Mouse (Mus musculus) cerebellum, postnatal 36 days (tissue): ENCODE data around the gene Cd200r2.
"Not testable (repeated sequence)": the region's sequence is repeated elsewhere in the genome, so short reads cannot be mapped to it uniquely, and the experiment has no call there.

Experiments used
- DNase-seq, 2 experiments: peaks; one replicate each; pipeline ENCODE4 v3.0.0; 2021 to 2022; ENCODE audit warnings: mixed read lengths in 2 of 2

Gene Cd200r2

DNA sequence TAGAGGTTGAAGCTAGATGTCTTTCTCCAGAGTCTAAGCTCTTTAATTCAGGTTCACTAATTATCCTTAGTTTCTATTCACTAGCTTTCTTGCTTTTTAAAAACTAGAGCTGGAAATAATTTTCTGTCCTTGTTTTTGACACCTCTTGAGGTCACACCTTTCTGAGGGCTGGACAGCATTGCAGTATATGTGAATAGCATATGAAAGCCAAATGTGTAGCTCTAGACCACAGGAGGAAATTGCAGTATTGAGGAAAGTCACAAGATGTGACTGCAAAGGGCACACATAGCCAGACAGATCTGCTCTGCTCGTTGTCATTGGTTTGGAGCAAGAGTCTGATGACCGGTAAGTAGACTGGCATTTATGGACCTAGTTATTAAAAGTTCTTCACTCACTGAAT lies at the start of gene Cd200r2:
Cd200r2 (plus strand) TSS at position 301 of the 400 bp plus-strand sequence.
- DNase-seq = no peak

DNA sequence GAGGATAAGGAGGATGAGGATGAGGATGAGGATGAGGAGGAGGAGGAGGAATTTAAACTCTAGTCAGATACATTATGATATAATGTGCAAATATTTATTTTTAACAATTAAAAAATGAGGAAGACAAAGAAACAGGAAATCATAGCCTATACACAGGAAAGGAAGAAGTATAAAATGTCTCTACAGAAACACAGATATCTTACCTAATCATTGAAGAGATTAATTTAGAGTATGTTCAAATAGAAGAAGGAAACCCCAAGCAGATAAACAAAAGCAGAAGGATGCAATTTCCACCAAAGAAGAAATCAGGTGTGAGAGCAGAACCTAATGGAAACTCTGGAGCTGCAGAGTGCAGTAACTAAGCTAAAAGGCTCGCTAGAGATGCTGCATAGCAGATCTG lies 48.9 kb upstream of the Cd200r2 start:
- DNase-seq = no peak

DNA sequence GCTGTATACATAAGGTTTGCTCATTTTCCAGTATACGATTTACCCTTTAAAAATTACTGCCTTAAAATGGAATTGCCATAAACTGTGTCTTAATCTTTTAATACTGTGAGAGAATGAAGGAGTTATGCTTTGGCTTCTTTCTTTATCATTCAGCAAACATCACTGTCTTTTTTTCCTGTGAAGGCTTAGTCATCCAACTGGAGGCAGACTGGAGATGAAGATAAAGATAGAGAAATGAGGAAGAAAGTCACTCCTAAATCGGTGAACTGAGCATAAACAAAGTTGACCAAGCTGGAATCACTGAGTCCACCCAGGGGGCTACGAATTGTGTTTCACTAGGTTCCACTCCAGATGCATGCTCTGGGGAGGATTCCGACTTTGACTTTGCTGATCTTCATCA lies 46.4 kb upstream of the Cd200r2 start:
- no peak for DNase-seq

GRCm38 (mm10) chr16:44832286-44832685 lies 34.6 kb upstream of the Cd200r2 start:
- DNase-seq = no peak

- DNase-seq = not testable (repeated sequence)
Observed at GRCm38 (mm10) chr16:44833189-44833588, 33.7 kb upstream of the Cd200r2 start.

- no peak for DNase-seq
Observed at GRCm38 (mm10) chr16:44875178-44875577, 8.3 kb downstream of the Cd200r2 start.

DNA sequence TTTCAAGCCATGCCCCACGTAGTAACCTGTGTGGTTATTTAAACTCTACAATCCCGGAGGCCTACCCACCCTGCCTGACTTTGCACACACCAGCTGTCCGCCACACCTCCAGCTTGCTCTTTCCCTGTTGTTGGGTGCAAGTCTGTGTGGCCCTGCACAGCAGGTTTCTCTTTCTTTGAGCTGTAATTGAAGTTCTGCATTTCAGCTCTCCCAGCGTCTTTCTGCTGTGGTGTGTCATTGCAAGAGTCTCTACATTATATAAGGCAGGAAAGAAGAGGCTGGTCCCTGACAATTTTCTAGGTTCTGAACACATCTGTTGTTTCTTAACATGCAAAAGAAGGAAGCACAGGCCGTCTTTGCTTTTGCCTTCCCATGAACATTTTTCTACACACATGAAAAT lies 9.7 kb downstream of the Cd200r2 start:
- no peak for DNase-seq

DNA sequence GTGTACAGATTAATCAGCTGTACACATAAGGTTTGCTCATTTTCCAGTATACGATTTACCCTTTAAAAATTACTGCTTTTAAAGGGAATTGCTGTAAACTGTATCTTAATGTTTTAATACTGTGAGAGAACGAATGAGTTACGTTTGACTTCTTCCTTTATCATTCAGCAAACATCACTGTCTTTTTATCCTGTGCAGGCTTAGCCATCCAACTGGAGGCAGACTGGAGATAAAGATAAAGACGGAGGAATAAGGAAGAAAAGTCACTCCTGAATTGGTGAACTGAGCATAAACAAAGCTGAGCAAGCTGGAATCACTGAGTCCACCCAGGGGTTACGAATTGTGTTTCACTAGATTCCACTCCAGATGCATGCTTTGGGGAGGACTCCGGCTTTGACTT lies 10.7 kb downstream of the Cd200r2 start:
- DNase-seq = no peak

GRCm38 (mm10) chr16:44890814-44891213 lies 23.9 kb downstream of the Cd200r2 start:
- DNase-seq = no peak

- DNase-seq = no peak
Observed at GRCm38 (mm10) chr16:44932016-44932415, 65.1 kb downstream of the Cd200r2 start.

DNA sequence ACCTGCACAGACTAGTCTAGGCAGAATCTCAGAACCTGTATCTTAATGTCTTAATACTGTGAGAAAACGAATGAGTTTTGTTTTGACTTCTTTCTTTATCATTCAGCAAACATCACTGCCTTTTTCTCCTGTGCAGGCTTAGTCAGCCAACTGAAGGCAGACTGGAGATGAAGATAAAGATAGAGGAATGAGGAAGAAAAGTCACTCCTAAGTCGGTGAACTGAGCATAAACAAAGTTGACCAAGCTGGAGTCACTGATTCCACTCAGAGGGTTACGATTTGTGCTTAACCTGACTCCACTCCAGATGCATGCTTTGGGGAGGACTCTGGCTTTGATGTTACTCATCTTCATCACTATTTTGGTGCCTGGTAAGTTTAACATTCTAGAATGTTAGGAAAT lies 76.6 kb downstream of the Cd200r2 start, which contains the start of gene Cd200r3:
Cd200r3 (plus strand) TSS at position 211 of the 400 bp plus-strand sequence.
- no peak for DNase-seq

- no peak for DNase-seq
Observed at GRCm38 (mm10) chr16:44951360-44952114, 84.6 kb downstream of the Cd200r2 start.

DNA sequence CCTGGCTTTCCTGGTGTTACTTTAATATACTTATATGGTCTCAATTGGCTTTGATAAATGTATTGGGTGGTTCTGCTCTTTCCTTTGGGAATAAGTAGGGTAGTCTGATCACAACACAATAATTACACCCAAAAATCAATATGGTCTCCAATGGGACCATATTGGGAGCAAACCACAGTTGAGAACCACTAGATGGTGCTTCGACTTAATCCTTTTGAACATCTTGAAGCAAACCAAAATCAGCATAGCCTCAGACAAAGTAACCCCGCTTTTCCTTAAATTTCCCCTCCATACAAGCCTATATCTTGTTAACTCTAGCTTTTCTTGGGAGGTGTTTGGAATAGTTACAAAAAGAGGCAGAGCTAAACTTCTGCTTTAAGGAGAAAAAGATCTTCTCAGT lies 95.4 kb downstream of the Cd200r2 start:
- DNase-seq = no peak

DNA sequence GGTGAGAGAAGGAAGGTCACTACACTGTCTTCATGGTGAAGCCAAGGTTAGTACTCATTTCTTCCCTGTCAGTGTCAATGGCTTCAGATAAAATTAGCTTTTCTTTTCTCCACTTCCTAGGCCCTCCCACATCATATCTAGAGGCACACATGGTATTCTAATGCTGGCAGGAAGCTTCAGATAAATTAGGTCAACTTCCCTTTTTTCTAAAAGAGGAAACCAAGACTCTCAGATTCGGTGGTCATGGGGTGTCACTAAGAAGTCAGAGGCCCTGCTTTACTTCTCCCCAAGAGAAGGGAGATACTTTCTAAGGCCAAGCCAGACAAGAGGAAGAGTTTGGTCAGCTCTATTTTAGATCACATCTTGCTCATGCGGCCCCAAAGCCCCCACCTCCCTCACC lies 95.9 kb downstream of the Cd200r2 start:
- DNase-seq = no peak

- no peak for DNase-seq
Observed at GRCm38 (mm10) chr16:44964526-44965374, 97.9 kb downstream of the Cd200r2 start.

- no peak for DNase-seq
Observed at GRCm38 (mm10) chr16:44965428-44965827, 98.5 kb downstream of the Cd200r2 start.
